Mouse (Mus musculus) lung, postnatal 0 days (tissue): ENCODE results near the gene Rufy3. TPM values are rescaled to one million over a fixed set of nuclear protein-coding genes. Genes with fewer than 3 reads are reported as not detected.

Experiments
- ATAC-seq: fragments of 200-750 bp; cut with Nextera tagmentation; 2 replicates; pipeline ENCODE4 v1.8.0; 2017; ENCODE audit warnings: moderate library complexity
- DNase-seq: peaks from one replicate; pipeline ENCODE4 v3.0.0-alpha.2; 2016; ENCODE audit warnings: low spot score
- H3K27ac ChIP-seq: fragments of 300-500 bp; sonication (generic); 2 replicates; pipeline ENCODE4 v1.5.1; 2014; ENCODE audit warnings: antibody characterized with exemption, mild to moderate bottlenecking, low read length, mixed read lengths
- H3K27me3 ChIP-seq: fragments of 300-500 bp; sonication (generic); replicated peaks from 2 replicates; pipeline ENCODE4 v1.6.1; 2014; ENCODE audit warnings: low read length, mixed read lengths; ENCODE audit not compliant: insufficient read depth
- H3K36me3 ChIP-seq: fragments of 300-500 bp; sonication (generic); 2 replicates; pipeline ENCODE4 v1.6.1; 2014; ENCODE audit warnings: low read length, mixed read lengths; ENCODE audit not compliant: insufficient read depth
- H3K4me1 ChIP-seq: fragments of 300-500 bp; sonication (generic); 2 replicates; pipeline ENCODE4 v1.6.1; 2014; ENCODE audit warnings: antibody characterized with exemption, low read depth, low read length, mixed read lengths; ENCODE audit not compliant: insufficient read depth
- H3K4me2 ChIP-seq: fragments of 300-500 bp; sonication (generic); replicated peaks from 2 replicates; pipeline ENCODE4 v1.6.1; 2014; ENCODE audit warnings: low read depth, mild to moderate bottlenecking, low read length, moderate library complexity, mixed read lengths
- H3K4me3 ChIP-seq: fragments of 300-500 bp; sonication (generic); 2 replicates; pipeline ENCODE4 v1.5.1; 2014; ENCODE audit warnings: low read depth, low read length
- H3K9ac ChIP-seq: fragments of 300-500 bp; sonication (generic); replicated peaks from 2 replicates; pipeline ENCODE4 v1.6.1; 2014; ENCODE audit warnings: low read depth, mild to moderate bottlenecking
- H3K9me3 ChIP-seq: fragments of 300-500 bp; sonication (generic); 2 replicates; pipeline ENCODE4 v1.6.1; 2016; ENCODE audit warnings: low read length, mixed read lengths
- CTCF ChIP-seq: IDR thresholded peaks from 2 replicates; pipeline ENCODE4 v1.5.1; 2016; ENCODE audit warnings: antibody characterized with exemption, mild to moderate bottlenecking
- EP300 ChIP-seq: IDR thresholded peaks from 2 replicates; pipeline ENCODE4 v1.6.1; 2016; ENCODE audit warnings: antibody characterized with exemption, mild to moderate bottlenecking, control low read depth
- WGBS: fragments of 180-500 bp; shearing (Covaris S2); extraction: QIAGEN DNeasy Blood & Tissue Kit; methylation state at CpG from one replicate; pipeline ENCODE4 v1.1.7; 2014; 5-methylcytosine and 5-hydroxymethylcytosine counted together
- polyA plus RNA-seq: library from polyadenylated mRNA; unstranded; fragments of >200 nt; fragmentation: Nextera tagmentation; extraction: Ambion mirVana; gene quantifications from 2 replicates; pipeline ENCODE4 v1.2.1, GENCODE M21; 2015

The Rufy3 gene
- polyA plus RNA-seq, 1 experiment from 2014 or later, result 7.5 TPM

GRCm38 (mm10) chr5:88632463-88632862 is 67.6 kb downstream of the Rufy3 start:
- no peaks in the 10 kb centered on the region for H3K4me1 ChIP-seq
- TF ChIP-seq CTCF (no peak), EP300 (no peak)
- H3K36me3 ChIP-seq, result peaks cover under 1% of the 10 kb centered on the region; the same call in 1 of the 2 replicates
- ATAC-seq, result no peak
- H3K4me2 ChIP-seq, result no peak overlapping the region
- no peak overlapping the region for H3K27ac ChIP-seq
- no peak overlapping the region for H3K4me3 ChIP-seq
- no peak overlapping the region for H3K9ac ChIP-seq
- H3K27me3 ChIP-seq, result no peaks in the 10 kb centered on the region
- DNase-seq, result no peak
- no peaks in the 10 kb centered on the region for H3K9me3 ChIP-seq
- WGBS, result 76% methylated on average over 9 of the region's 9 CpGs

GRCm38 (mm10) chr5:88634076-88634475 is 69.2 kb downstream of the Rufy3 start:
- Histone ChIP-seq H3K9ac (no peak overlapping the region), H3K9me3 (no peaks in the 10 kb centered on the region), H3K4me2 (no peak overlapping the region), H3K4me1 (no peaks in the 10 kb centered on the region), H3K27me3 (no peaks in the 10 kb centered on the region), H3K36me3 (peaks cover 4% of the 10 kb centered on the region; the same call in 1 of the 2 replicates), H3K27ac (no peak overlapping the region), H3K4me3 (no peak overlapping the region)
- TF ChIP-seq EP300 (no peak), CTCF (no peak)
- ATAC-seq (no peak), DNase-seq (no peak)
- 90% methylated on average over 5 of the region's 5 CpGs for WGBS

- no peak for ATAC-seq
- WGBS, result 73% methylated on average over 9 of the region's 9 CpGs
- Histone ChIP-seq H3K4me3 (no peak overlapping the region), H3K4me1 (no peaks in the 10 kb centered on the region), H3K4me2 (no peak overlapping the region), H3K36me3 (peaks cover 4% of the 10 kb centered on the region), H3K27ac (no peak overlapping the region), H3K27me3 (no peaks in the 10 kb centered on the region), H3K9ac (no peak overlapping the region), H3K9me3 (no peaks in the 10 kb centered on the region)
- no peak for TF ChIP-seq EP300
- TF ChIP-seq CTCF, result no peak
- DNase-seq, result no peak
These were observed 77.9 kb downstream of the Rufy3 start for GRCm38 (mm10) chr5:88642786-88643185.

GRCm38 (mm10) chr5:88643491-88643890 is 78.7 kb downstream of the Rufy3 start:
- DNase-seq (no peak), ATAC-seq (no peak)
- no peak for TF ChIP-seq CTCF
- no peak for TF ChIP-seq EP300
- Histone ChIP-seq H3K4me1 (no peaks in the 10 kb centered on the region), H3K27ac (no peak overlapping the region), H3K27me3 (no peaks in the 10 kb centered on the region), H3K4me3 (no peak overlapping the region), H3K36me3 (peaks cover 4% of the 10 kb centered on the region), H3K4me2 (no peak overlapping the region), H3K9me3 (no peaks in the 10 kb centered on the region), H3K9ac (no peak overlapping the region)
- WGBS, result 85% methylated on average over 9 of the region's 9 CpGs

GRCm38 (mm10) chr5:88644901-88645300 is 80.1 kb downstream of the Rufy3 start:
- Histone ChIP-seq H3K4me2 (no peak overlapping the region), H3K27ac (no peak overlapping the region), H3K4me3 (no peak overlapping the region), H3K4me1 (no peaks in the 10 kb centered on the region), H3K9me3 (no peaks in the 10 kb centered on the region), H3K36me3 (peaks cover 4% of the 10 kb centered on the region), H3K9ac (no peak overlapping the region), H3K27me3 (no peaks in the 10 kb centered on the region)
- TF ChIP-seq EP300 (no peak), CTCF (no peak)
- no peak for ATAC-seq
- no peak for DNase-seq
- WGBS, result 61% methylated on average over 2 of the region's 2 CpGs

- Histone ChIP-seq H3K9me3 (no peaks in the 10 kb centered on the region), H3K4me1 (no peaks in the 10 kb centered on the region), H3K4me3 (no peak overlapping the region), H3K9ac (no peak overlapping the region), H3K27ac (no peak overlapping the region), H3K36me3 (peaks cover 4% of the 10 kb centered on the region), H3K27me3 (no peaks in the 10 kb centered on the region), H3K4me2 (no peak overlapping the region)
- TF ChIP-seq CTCF (no peak), EP300 (no peak)
- ATAC-seq (no peak), DNase-seq (peak; percentile 16)
- 39% methylated on average over 5 of the region's 5 CpGs for WGBS
These were observed 80.6 kb downstream of the Rufy3 start for GRCm38 (mm10) chr5:88645405-88645804.
